Mouse (Mus musculus): ENCODE measurements around the gene Cfap126. TPM values are rescaled to one million over a fixed set of nuclear protein-coding genes. Genes with fewer than 3 reads are reported as not detected.
"Not testable (repeated sequence)": the region's sequence is repeated elsewhere in the genome, so short reads cannot be mapped to it uniquely, and the experiment has no call there.

Gene Cfap126
- total RNA-seq, 4 experiments from 2014 or later = 0.43 to 3.1 (median 1.3) TPM

DNA sequence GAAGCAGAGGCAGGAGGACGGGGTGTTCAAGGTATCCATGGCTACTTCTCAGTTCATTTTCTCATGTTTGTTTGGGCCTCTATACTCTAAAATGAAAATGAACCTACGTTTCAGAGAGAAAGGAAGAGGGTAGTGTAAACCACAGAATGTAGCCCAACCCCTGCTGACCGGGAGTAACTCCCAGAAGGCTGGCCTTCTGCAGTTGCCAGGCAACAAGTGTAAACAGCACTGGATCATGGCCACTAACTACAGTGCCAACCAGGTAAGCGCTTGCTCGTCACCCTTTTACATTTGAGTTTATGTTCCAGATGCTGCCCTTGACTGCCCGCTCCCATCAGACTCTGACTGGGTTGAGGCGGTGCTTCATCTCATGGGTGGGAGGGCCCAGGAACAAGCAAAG lies 9.2 kb downstream of the Cfap126 start:
- no peak for DNase-seq (ENCODE audit: low spot score in 2 of 2)

- DNase-seq (ENCODE audit: low spot score in 2 of 2) = no peak
Measured at GRCm38 (mm10) chr1:171124398-171124797, 10.7 kb downstream of the Cfap126 start.

DNA sequence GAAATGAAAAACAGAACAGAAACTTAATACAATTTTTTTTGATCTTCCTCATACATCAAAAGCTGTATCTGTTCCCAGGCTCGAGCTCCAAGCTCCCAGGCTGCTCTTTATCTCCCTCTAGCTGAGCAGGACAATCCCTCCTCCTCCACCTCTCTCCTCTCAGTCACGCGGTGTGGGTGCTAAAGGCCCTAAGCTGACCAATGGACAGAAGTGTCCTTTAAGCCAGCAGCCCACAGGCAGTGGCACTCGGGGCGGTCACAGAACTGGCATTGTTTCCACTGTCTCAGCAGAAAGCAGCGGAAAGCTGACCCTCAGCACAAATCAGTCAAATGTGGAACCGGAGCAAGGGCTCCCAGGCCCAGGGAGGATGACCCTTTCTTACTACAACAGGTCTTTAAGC lies 15.5 kb downstream of the Cfap126 start:
- DNase-seq (ENCODE audit: low spot score in 2 of 2) = peak; percentile 57 to 63

DNA sequence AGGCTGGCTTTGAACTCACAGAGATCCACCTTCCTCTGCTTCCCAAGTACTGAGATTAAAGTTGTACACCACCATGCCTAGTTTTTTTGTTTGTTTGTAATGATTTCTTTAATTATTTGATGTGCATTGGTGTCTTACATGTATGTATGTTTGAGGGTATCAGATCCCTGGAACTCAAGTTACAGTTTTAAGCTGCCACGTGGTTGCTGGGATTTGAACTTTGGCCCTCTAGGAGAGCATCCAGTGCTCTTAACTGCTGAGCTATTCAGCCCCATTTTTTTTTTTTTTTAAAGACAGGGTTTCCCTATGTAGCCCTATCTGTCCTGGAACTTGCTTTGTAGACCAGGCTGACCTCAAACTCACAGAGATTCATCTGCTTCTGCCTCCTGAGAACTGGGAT lies 17.3 kb downstream of the Cfap126 start:
- no peak for DNase-seq (ENCODE audit: low spot score in 2 of 2)

- DNase-seq (ENCODE audit: low spot score in 2 of 2) = no peak
Measured at GRCm38 (mm10) chr1:171135600-171135999, 21.9 kb downstream of the Cfap126 start.

- DNase-seq (ENCODE audit: low spot score in 2 of 2) = not testable (repeated sequence)
Measured at GRCm38 (mm10) chr1:171137486-171138155, 23.9 kb downstream of the Cfap126 start.

GRCm38 (mm10) chr1:171142981-171143380 lies 29.3 kb downstream of the Cfap126 start:
- DNase-seq (ENCODE audit: low spot score in 2 of 2) = not testable (repeated sequence)

DNA sequence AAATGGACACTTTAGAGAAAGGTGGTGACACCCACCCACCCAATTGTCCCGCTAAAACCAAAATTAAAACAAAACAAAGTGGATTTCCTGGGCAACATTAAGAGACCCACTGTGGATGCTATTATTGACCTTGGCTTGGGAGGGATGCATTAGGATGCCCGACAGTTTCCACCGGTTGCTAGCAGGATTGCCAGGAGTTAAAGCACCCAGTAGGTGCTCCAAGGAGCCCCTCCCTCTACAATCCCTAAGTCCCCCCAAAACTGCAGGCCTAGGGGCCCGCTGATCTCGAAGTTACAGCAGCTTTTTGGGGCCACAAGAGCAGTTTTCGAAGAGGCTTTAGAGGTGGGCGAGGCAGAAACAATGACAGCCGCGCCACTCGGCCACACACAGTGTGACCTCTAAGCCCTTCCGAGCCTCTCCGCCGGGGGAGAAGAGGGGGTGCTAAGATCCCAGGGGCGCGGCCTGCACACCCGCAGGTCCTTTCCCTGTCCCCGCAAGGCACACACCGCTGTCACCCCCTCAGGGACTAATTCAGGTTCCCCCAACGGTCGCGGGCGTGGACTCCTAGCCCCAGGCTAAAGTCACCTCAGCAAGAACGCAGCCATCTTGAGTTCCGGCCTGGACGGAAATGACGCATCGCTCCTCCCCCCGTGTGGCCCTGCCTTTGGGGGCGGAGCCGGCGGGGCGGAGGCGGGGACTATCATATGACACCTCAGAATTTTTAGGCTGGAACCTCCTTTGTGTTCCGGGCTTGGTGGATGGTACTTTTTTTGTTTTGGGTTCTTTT lies 36.4 kb downstream of the Cfap126 start, which contains the start of the genes Sdhc and Mpz:
Sdhc (minus strand) TSS at position 630 of the 787 bp plus-strand sequence.
Mpz (plus strand) TSS at position 738 of the 787 bp plus-strand sequence.
- peak; percentile 91 to 94 for DNase-seq (ENCODE audit: low spot score in 2 of 2)

DNA sequence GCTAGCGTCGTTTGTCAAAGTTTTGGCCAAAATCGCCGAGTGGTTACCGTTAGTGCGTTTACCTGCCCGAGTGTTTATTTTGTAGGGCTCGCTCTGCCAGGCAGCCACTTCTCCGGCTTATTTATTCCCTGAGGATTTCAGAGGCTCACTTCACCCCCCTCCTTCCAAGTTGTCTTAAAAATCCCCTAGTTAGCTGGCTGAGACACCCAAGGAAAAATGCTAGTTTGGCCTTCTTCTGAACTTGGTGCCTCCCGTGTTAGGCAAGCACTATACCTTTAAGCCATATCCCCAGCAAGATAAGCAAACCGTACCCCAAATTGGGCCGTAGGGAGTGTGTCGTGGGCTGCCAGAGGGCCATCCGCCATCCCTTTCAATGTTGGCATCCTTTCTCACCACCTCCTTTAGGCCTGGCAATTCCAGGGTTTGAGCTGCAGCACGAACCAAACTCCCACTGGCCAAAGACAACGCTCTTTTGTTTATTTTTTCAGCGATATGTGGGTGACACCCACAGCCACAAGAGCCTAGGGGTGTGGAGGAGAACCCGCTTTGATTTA lies 37.2 kb downstream of the Cfap126 start:
- peak; percentile 12 to 24 for DNase-seq (ENCODE audit: low spot score in 2 of 2)

DNA sequence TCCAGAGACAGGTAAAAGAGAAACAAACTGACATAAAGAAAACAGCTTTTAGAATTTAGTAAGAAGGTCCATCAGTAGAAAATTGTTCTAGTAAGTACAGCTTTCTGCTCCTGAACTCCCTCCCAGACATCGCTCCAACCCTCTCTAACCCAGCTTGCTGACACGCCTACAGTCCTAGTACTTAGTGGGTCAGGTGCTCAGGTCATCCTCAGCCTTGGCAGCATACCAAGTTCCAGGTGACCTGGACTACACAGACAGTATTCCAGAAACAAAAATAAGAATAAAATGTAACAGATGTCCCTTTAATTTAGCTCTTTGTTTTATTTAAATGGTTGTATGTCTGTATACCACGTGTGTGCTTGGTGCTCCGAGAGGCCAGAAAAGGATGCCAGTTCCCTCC lies 38.2 kb downstream of the Cfap126 start:
- DNase-seq (ENCODE audit: low spot score in 2 of 2) = no peak

- DNase-seq (ENCODE audit: low spot score in 2 of 2) = no peak
Measured at GRCm38 (mm10) chr1:171156644-171157043, 42.9 kb downstream of the Cfap126 start.

DNA sequence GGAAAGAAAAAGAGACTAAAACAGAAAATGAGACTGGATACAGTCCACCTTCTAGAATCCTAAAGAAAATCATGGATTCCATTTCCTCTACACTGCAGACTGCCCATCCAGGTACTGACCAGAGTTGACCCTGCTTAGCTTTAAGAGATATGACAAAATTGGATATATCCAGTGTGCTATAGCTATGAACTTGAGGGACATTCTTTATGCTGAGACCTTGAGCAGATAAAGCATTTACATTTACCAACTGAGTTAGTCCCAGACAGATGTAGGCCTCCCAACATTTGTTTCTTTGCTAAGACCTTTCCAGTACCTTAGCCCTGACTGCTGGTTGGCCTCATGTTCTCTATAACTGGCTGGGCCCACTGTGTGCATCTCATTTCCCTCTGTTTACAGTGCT lies 44.2 kb downstream of the Cfap126 start:
- no peak for DNase-seq (ENCODE audit: low spot score in 2 of 2)

- no peak for DNase-seq (ENCODE audit: low spot score in 2 of 2)
Measured at GRCm38 (mm10) chr1:171159485-171159975, 45.8 kb downstream of the Cfap126 start.

- DNase-seq (ENCODE audit: low spot score in 2 of 2) = no peak
Measured at GRCm38 (mm10) chr1:171162526-171162925, 48.8 kb downstream of the Cfap126 start.

- no peak for DNase-seq (ENCODE audit: low spot score in 2 of 2)
Measured at GRCm38 (mm10) chr1:171164258-171164657, 50.5 kb downstream of the Cfap126 start.

DNA sequence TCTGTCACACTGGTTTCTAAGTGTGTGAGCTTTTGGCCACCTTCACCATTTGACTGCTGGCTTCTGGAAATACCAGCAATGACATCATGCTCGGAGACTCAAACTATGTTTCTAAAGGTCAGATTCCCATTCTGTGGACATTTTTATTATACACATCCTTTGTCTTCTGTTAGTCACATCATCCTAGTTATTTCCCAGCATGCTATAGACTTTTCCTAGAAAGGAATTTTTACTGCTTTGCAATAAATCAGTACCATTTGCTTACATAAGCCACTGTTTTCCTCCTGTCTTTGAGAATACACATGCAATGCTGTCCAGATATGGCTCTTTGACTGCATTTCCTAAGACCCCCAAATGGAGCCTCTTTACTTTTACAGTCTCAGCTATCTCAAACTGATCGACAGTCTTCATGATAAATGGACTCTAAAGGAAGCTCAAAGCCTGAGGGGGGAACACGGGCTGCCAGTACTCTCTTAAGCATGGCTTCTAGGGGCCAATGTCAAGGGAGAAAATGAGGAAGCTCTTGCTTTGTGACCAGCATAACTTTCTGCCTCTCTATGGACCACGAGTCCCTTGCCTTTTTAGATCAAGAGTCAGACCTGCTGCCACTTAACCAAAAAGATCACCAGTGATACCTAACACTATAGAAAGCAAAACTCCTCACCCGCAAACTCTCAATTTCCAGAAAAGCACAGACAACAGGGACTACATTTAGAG lies 52.1 kb downstream of the Cfap126 start:
- DNase-seq (ENCODE audit: low spot score in 2 of 2) = no peak

GRCm38 (mm10) chr1:171168906-171169305 lies 55.2 kb downstream of the Cfap126 start:
- no peak for DNase-seq (ENCODE audit: low spot score in 2 of 2)

- DNase-seq (ENCODE audit: low spot score in 2 of 2) = no peak
Measured at GRCm38 (mm10) chr1:171169913-171170312, 56.2 kb downstream of the Cfap126 start.

- no peak for DNase-seq (ENCODE audit: low spot score in 2 of 2)
Measured at GRCm38 (mm10) chr1:171171138-171171537, 57.4 kb downstream of the Cfap126 start.

DNA sequence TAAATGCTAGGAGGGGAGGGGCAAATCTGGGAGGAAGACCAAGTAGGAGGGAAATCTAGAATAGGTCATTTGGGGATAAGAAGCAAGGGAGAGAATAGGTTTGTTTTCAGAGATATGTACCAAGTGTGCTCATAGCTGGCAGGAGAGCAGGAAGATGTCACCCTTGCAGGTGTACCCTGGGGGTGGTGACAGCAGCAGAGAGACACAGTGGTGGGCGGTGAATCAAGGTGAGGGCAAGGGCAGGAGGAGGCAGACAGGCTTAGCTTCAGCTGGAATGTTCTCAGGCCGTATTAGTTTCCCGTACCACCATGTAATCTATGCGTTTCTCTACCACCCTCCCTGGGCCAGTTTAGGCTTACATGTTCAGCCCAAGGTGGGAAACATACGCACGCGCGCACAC lies 59.1 kb downstream of the Cfap126 start:
- no peak for DNase-seq (ENCODE audit: low spot score in 2 of 2)

Data from layer of hippocampus, adult 8-10 months (tissue).